Mouse (Mus musculus): ENCODE results near the gene BC067074. TPM values are rescaled to one million over a fixed set of nuclear protein-coding genes. Genes with fewer than 3 reads are reported as not detected.

The BC067074 gene
- polyA plus RNA-seq, 1 experiment from 2014 or later: 6.1 TPM

- Histone ChIP-seq H3K4me2 (replicated peaks; ENCODE audit: low read depth, low read length) (no peak overlapping the region), H3K9ac (replicated peaks; ENCODE audit: low read length) (no peak overlapping the region), H3K36me3 (ENCODE audit: insufficient read depth, low read length) (no peaks in the 10 kb centered on the region), H3K9me3 (ENCODE audit: low read length) (peaks cover 4% of the 10 kb centered on the region; the same call in 1 of the 2 replicates), H3K4me1 (ENCODE audit: insufficient read depth, low read length) (peaks cover 7% of the 10 kb centered on the region; the same call in 1 of the 2 replicates), H3K4me3 (ENCODE audit: low read length) (no peak overlapping the region), H3K27ac (ENCODE audit: low read length) (peak overlapping the region; percentile 76), H3K27me3 (ENCODE audit: insufficient read depth, low read length) (no peaks in the 10 kb centered on the region)
- ATAC-seq (ENCODE audit: low FRiP score, low TSS enrichment): peak; percentile 74
- 29% methylated on average over 9 of the region's 9 CpGs for WGBS
Measured at GRCm38 (mm10) chr13:113417757-113418483, 125.0 kb downstream of the BC067074 start.

- Histone ChIP-seq H3K9ac (replicated peaks; ENCODE audit: low read length) (no peak overlapping the region), H3K9me3 (ENCODE audit: low read length) (peaks cover 4% of the 10 kb centered on the region; the same call in 1 of the 2 replicates), H3K27ac (ENCODE audit: low read length) (peak overlapping the region; percentile 58), H3K36me3 (ENCODE audit: insufficient read depth, low read length) (no peaks in the 10 kb centered on the region), H3K27me3 (ENCODE audit: insufficient read depth, low read length) (no peaks in the 10 kb centered on the region), H3K4me1 (ENCODE audit: insufficient read depth, low read length) (peaks cover 7% of the 10 kb centered on the region; the same call in 1 of the 2 replicates), H3K4me2 (replicated peaks; ENCODE audit: low read depth, low read length) (no peak overlapping the region), H3K4me3 (ENCODE audit: low read length) (no peak overlapping the region)
- ATAC-seq (ENCODE audit: low FRiP score, low TSS enrichment): no peak
- 73% methylated on average over 3 of the region's 3 CpGs for WGBS
Measured at GRCm38 (mm10) chr13:113418632-113419031, 125.7 kb downstream of the BC067074 start.

- Histone ChIP-seq H3K27me3 (ENCODE audit: insufficient read depth, low read length) (no peaks in the 10 kb centered on the region), H3K36me3 (ENCODE audit: insufficient read depth, low read length) (no peaks in the 10 kb centered on the region), H3K27ac (ENCODE audit: low read length) (no peak overlapping the region), H3K9ac (replicated peaks; ENCODE audit: low read length) (no peak overlapping the region), H3K9me3 (ENCODE audit: low read length) (peaks cover 4% of the 10 kb centered on the region; the same call in 1 of the 2 replicates), H3K4me2 (replicated peaks; ENCODE audit: low read depth, low read length) (no peak overlapping the region), H3K4me1 (ENCODE audit: insufficient read depth, low read length) (peaks cover 7% of the 10 kb centered on the region; the same call in 1 of the 2 replicates), H3K4me3 (ENCODE audit: low read length) (no peak overlapping the region)
- 76% methylated on average over 3 of the region's 3 CpGs for WGBS
- ATAC-seq (ENCODE audit: low FRiP score, low TSS enrichment): no peak
Measured at GRCm38 (mm10) chr13:113421472-113421871, 128.5 kb downstream of the BC067074 start.

GRCm38 (mm10) chr13:113423825-113424224, 130.9 kb downstream of the BC067074 start:
- H3K9me3 ChIP-seq (ENCODE audit: low read length): no peaks in the 10 kb centered on the region
- no peaks in the 10 kb centered on the region for H3K4me1 ChIP-seq (ENCODE audit: insufficient read depth, low read length)
- no peaks in the 10 kb centered on the region for H3K27me3 ChIP-seq (ENCODE audit: insufficient read depth, low read length)
- H3K36me3 ChIP-seq (ENCODE audit: insufficient read depth, low read length): no peaks in the 10 kb centered on the region
- no peak overlapping the region for H3K4me3 ChIP-seq (ENCODE audit: low read length)
- H3K27ac ChIP-seq (ENCODE audit: low read length): no peak overlapping the region
- WGBS: 88% methylated on average over 7 of the region's 7 CpGs
- H3K4me2 ChIP-seq (replicated peaks; ENCODE audit: low read depth, low read length): no peak overlapping the region
- ATAC-seq (ENCODE audit: low FRiP score, low TSS enrichment): no peak
- H3K9ac ChIP-seq (replicated peaks; ENCODE audit: low read length): no peak overlapping the region

GRCm38 (mm10) chr13:113425907-113426306, 132.9 kb downstream of the BC067074 start:
- ATAC-seq (ENCODE audit: low FRiP score, low TSS enrichment): no peak

More at GRCm38 (mm10) chr13:113425907-113426306, 132.9 kb downstream of the BC067074 start:
- H3K36me3 ChIP-seq (ENCODE audit: insufficient read depth, low read length): no peaks in the 10 kb centered on the region
- H3K4me2 ChIP-seq (replicated peaks; ENCODE audit: low read depth, low read length): no peak overlapping the region
- WGBS: 95% methylated on average over 4 of the region's 4 CpGs
- H3K27me3 ChIP-seq (ENCODE audit: insufficient read depth, low read length): no peaks in the 10 kb centered on the region
- no peak overlapping the region for H3K27ac ChIP-seq (ENCODE audit: low read length)
- H3K4me3 ChIP-seq (ENCODE audit: low read length): no peak overlapping the region
- H3K9me3 ChIP-seq (ENCODE audit: low read length): no peaks in the 10 kb centered on the region
- no peaks in the 10 kb centered on the region for H3K4me1 ChIP-seq (ENCODE audit: insufficient read depth, low read length)
- H3K9ac ChIP-seq (replicated peaks; ENCODE audit: low read length): no peak overlapping the region

Other genes with a start within 250 kb of the BC067074 start
- gene Gpx8, start 246.7 kb upstream of the BC067074 start, polyA plus RNA-seq (2015; fragmentation: Nextera tagmentation; extraction: Ambion mirVana): 146 and 150 TPM in 2 replicates
- gene Gzma, start 192.2 kb upstream of the BC067074 start, polyA plus RNA-seq (2015; fragmentation: Nextera tagmentation; extraction: Ambion mirVana): 0.36 and 0.48 TPM in 2 replicates
- gene Esm1, start 83.5 kb upstream of the BC067074 start, polyA plus RNA-seq (2015; fragmentation: Nextera tagmentation; extraction: Ambion mirVana): 8.0 and 9.5 TPM in 2 replicates
- gene Gzmk, start 67.3 kb upstream of the BC067074 start, polyA plus RNA-seq (2015; fragmentation: Nextera tagmentation; extraction: Ambion mirVana): not detected in 2 replicates